Mouse (Mus musculus) G1E (cell line): ENCODE results near the gene Zfp62. TPM values are rescaled to one million over a fixed set of nuclear protein-coding genes. Genes with fewer than 3 reads are reported as not detected.
A peak's percentile ranks its signal among the peaks of the same experiment; 100 is the strongest.

Experiments used
- ATAC-seq: 2 replicates; pipeline ENCODE4 v1.8.0; 2016; ENCODE audit warnings: mild to moderate bottlenecking; ENCODE audit not compliant: insufficient number of reproducible peaks, poor library complexity, low FRiP score, severe bottlenecking; ENCODE audit errors: extremely low read depth
- DNase-seq: peaks from one replicate; pipeline ENCODE4 v3.0.0; 2012; ENCODE audit warnings: low spot score
- H3K27me3 ChIP-seq: 2 replicates; pipeline ENCODE4 v1.6.1; 2012; ENCODE audit warnings: mild to moderate bottlenecking, low read length, inconsistent platforms; ENCODE audit not compliant: insufficient read depth
- H3K36me3 ChIP-seq: replicated peaks from 2 replicates; pipeline ENCODE3; 2012; ENCODE audit warnings: mild to moderate bottlenecking, inconsistent platforms
- H3K4me1 ChIP-seq: 2 replicates; pipeline ENCODE4 v1.6.1; 2012; ENCODE audit warnings: low read depth, low read length, inconsistent platforms, mixed read lengths; ENCODE audit not compliant: insufficient read depth
- H3K4me3 ChIP-seq: 2 replicates; pipeline ENCODE4 v1.5.1; 2012; ENCODE audit warnings: low read depth, mild to moderate bottlenecking, inconsistent platforms, low read length, moderate library complexity, mixed read lengths
- H3K9me3 ChIP-seq: replicated peaks from 2 replicates; pipeline ENCODE4 v1.6.1; 2012; ENCODE audit warnings: inconsistent platforms
- CTCF ChIP-seq: IDR thresholded peaks from 2 replicates; pipeline ENCODE4 v1.5.1; 2012; ENCODE audit warnings: low read depth, low read length, inconsistent platforms, mixed read lengths
- GATA1 ChIP-seq: IDR thresholded peaks from 2 replicates; pipeline ENCODE4 v1.6.1; 2012; ENCODE audit warnings: borderline replicate concordance, low read length, inconsistent platforms, mixed read lengths
- GATA2 ChIP-seq: IDR thresholded peaks from 2 replicates; pipeline ENCODE4 v1.6.1; 2012; ENCODE audit warnings: low read depth, low read length, inconsistent platforms, borderline replicate concordance
- POLR2AphosphoS5 ChIP-seq: IDR thresholded peaks from 2 replicates; pipeline ENCODE4 v1.6.1; 2012; ENCODE audit warnings: low read depth, low read length, inconsistent platforms; ENCODE audit not compliant: insufficient replicate concordance
- TAL1 ChIP-seq: conservative IDR thresholded peaks from 2 replicates; pipeline ENCODE4 v1.6.1; 2012; ENCODE audit warnings: low read depth, low read length, inconsistent platforms, mixed read lengths
- polyA plus RNA-seq: library from polyadenylated mRNA; stranded (reverse); fragments of >175 nt; gene quantifications from 2 replicates; pipeline ENCODE4 v1.2.3, GENCODE M21; 2012
- total RNA-seq, 2 experiments: library from RNA; stranded (forward) in 1 of 2; stranded (reverse) in 1 of 2; fragments of 200-1000 nt in 1 of 2; fragments of >200 nt in 1 of 2; fragmentation: Nextera tagmentation in 1 of 2; gene quantifications; 2 replicates each; pipeline ENCODE4 v1.2.3; 2014 to 2017

Gene Zfp62
- total RNA-seq (2014; fragmentation: Nextera tagmentation), result 143 and 160 TPM in 2 replicates
- 72.7 and 78.2 TPM in 2 replicates for total RNA-seq (2017)
- polyA plus RNA-seq, result 6.5 and 13.3 TPM in 2 replicates

DNA sequence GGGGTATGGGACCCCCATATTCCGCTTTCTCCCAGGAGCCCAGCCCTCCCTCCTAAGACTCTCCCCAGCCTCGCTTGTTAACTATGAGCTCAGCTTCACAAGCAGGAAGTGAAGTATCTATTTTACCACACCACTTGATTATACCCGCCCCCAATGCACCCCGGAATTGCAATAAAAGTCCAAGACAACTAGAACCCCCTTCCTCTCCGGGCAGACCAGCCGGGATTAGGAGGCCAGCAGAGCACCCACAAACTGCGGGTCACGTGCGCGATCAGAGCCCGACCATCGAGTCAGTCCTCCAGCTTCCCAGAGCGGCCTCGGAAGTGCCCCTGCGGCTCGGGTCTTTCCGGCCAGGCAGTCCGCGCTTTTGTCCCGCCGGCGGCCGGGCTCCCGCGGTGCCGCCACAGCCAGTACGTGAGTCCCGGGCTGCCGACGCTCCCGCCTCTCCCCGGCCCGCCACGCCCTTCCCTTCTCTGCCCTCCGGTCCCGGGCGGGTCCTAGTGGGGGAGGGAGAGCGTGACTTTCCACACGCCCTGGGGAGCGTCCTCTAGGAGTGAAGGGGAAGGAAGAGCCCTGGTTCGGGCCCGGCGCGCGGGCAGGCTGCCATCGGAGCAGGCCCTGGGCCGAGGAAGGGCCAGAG lies at the start of gene Zfp62:
Gene Zfp62, plus strand, starts transcription at position 164 of the 640 bp plus-strand sequence.
- ATAC-seq (peak; percentile 82), DNase-seq (peak; percentile 85)
- Histone ChIP-seq H3K27me3 (no peaks in the 10 kb centered on the region), H3K4me1 (peaks cover 38% of the 10 kb centered on the region), H3K4me3 (peak within 1 kb of the TSS; percentile 85), H3K36me3 (peaks cover 30% of the 10 kb centered on the region), H3K9me3 (0 out of 2 replicates have a peak, but pooled peaks cover 2% of the 10 kb centered on the region)
- TF ChIP-seq GATA2, result no peak
- no peak for TF ChIP-seq CTCF
- no peak for TF ChIP-seq POLR2AphosphoS5
- no peak for TF ChIP-seq TAL1
- TF ChIP-seq GATA1, result no peak

DNA sequence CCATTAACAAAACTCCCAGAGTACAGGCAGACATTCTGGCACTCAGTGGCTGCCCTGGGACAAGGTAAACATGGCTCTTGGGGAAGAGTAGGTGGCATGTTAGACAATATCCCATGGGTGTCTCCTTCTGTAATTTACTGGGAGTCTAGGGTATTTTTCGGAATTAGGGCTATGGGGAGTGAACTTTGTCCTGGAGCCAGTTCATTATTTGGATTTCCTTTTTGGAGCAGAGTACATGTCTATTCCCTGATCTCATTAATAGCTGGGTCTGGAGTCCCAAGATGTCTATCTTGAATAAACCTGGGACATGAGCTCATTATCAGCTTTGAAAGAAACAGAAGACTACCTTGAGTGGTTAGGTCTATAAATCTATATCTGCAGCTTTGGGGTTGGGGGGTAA lies 49.0 kb upstream of the Zfp62 start, which contains the start of gene Olfr1394:
Gene Olfr1394, plus strand, starts transcription at position 301 of the 400 bp plus-strand sequence.
- no peak within 1 kb of the TSS for H3K4me3 ChIP-seq
- H3K36me3 ChIP-seq, result no peaks in the 10 kb centered on the region
- ATAC-seq, result no peak
- no peaks in the 10 kb centered on the region for H3K4me1 ChIP-seq
- H3K9me3 ChIP-seq, result no peaks in the 10 kb centered on the region
- TF ChIP-seq POLR2AphosphoS5 (no peak), CTCF (no peak), GATA1 (no peak), GATA2 (no peak), TAL1 (no peak)
- peaks cover 8% of the 10 kb centered on the region for H3K27me3 ChIP-seq
- no peak for DNase-seq

DNA sequence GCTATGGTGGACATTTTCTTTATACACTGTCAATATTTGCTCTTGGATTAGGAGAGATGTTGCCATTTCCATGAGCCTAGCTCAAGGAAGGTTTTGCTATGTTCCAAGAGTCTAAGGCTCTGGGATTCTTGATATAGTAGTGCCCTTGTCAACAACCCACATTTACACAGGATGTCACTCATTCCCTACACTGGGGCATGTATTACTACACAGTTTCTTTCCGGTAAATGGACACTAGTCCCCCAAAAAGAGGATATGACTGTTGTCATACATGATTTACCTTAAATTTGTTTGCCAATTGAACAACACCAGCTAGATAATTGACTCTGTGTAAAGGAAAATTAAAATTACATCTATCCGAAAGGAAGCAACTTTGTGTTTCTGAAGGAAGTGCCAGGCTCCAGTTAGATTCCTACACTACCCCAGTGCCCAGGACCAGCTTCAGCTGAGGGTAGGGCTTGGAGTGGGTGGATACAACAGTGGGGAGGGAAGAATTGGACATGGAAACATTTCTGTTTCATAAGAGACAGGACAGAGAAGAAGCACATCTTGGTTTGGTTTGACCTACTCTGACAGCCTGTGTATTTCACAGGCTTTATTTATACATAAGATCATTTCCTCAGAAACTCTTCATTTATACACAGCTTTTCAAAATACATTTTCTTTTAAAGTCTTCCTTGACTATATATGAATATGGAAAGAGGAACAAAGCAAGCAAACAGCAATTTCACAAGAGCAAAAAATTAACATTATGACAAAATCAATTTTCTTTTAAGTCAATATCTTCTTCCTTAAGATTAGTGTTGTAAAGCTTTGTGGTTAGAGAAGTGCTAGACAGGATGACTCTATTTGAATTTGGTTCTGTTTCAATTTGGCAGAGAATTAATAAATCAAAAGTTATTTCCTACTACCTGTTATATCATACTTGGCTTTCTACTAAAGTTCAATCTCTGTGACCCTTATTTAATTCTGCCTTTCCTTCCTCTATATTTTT lies 46.0 kb upstream of the Zfp62 start:
- no peaks in the 10 kb centered on the region for H3K36me3 ChIP-seq
- no peaks in the 10 kb centered on the region for H3K9me3 ChIP-seq
- TF ChIP-seq TAL1, result no peak
- ATAC-seq (no peak), DNase-seq (no peak)
- no peaks in the 10 kb centered on the region for H3K4me1 ChIP-seq
- no peak overlapping the region for H3K4me3 ChIP-seq
- H3K27me3 ChIP-seq, result peaks cover 12% of the 10 kb centered on the region

DNA sequence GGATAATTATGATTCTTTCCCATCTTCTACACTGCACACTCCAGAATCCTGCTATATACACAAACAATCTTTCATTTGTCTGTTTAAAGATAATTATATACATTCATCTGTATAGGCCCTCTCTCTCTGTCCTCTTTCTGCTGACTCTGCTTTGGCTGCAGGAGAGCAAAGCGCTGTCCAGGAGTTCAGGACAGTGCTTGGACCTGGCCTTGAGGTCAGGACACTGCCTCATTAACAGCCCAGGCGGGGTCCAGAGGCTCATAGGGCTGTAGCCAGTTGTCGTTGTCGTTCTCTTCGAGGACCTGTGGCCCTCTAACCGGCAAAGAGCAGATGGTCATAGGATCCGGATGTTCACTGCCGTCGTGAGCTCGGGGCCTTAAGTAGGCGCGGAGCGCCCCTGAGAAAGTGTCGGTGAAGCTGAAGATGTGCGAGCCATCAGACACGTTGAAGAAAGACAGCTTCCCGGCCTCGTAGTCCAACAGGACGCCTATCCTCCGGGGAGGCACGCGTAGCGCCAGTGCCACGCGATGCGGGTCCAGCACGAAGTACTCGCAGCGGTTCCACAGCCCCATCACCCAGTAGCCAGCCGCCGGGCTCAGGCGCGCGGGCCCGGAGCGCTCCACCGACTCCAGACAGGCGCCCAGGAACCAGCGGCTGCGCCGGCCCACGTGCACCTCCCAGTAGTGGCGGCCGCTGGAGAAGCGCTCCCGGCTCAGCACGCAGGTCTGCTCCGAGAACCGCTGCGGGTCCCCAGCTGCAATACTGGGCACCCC lies 34.1 kb upstream of the Zfp62 start:
- Histone ChIP-seq H3K4me3 (no peak overlapping the region), H3K27me3 (peaks cover 4% of the 10 kb centered on the region), H3K36me3 (no peaks in the 10 kb centered on the region), H3K9me3 (peaks cover 8% of the 10 kb centered on the region), H3K4me1 (no peaks in the 10 kb centered on the region)
- DNase-seq, result no peak
- no peak for ATAC-seq
- TF ChIP-seq POLR2AphosphoS5 (no peak), GATA2 (no peak), GATA1 (no peak), TAL1 (no peak), CTCF (no peak)

DNA sequence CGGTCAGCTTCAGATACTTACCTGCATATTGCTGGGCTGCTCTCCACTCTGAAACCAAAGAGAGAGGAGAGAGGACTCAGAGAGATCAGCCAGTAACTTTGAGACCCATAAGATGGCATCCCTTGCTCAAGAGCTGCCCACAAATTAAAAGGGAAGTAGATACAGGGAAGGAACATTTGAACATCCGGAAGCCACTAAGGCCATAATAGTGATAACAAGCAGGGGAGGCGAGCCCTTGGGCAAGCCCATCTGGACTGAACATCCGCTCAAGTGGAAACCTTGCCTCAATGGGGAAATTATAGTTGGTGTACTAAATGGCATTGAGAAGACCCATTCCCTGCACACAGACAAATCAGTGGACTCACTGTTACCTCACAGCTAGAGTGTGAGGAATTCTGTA lies 32.5 kb upstream of the Zfp62 start:
- H3K27me3 ChIP-seq, result peaks cover 4% of the 10 kb centered on the region
- DNase-seq, result no peak
- ATAC-seq, result no peak
- no peak overlapping the region for H3K4me3 ChIP-seq
- peaks cover 8% of the 10 kb centered on the region for H3K9me3 ChIP-seq
- no peaks in the 10 kb centered on the region for H3K4me1 ChIP-seq
- H3K36me3 ChIP-seq, result no peaks in the 10 kb centered on the region
- TF ChIP-seq CTCF (no peak), GATA2 (no peak), TAL1 (no peak), GATA1 (no peak), POLR2AphosphoS5 (no peak)
